Mouse (Mus musculus) liver (tissue): ENCODE results near the gene Tmem30b.
"Not testable (repeated sequence)": the region's sequence is repeated elsewhere in the genome, so short reads cannot be mapped to it uniquely, and the experiment has no call there.

ENCODE experiments used
- DNase-seq: peaks from one replicate; pipeline ENCODE4 v3.0.0-alpha.2; 2020; ENCODE audit warnings: mixed read lengths

Gene Tmem30b

GRCm38 (mm10) chr12:73558525-73559195 is 12.5 kb upstream of the Tmem30b start:
- DNase-seq, result no peak

GRCm38 (mm10) chr12:73554155-73554554 is 8.0 kb upstream of the Tmem30b start:
- DNase-seq, result peak; percentile 53

GRCm38 (mm10) chr12:73548259-73548658 is 2.1 kb upstream of the Tmem30b start:
- no peak for DNase-seq

- peak; percentile 40 for DNase-seq
These were observed 1.5 kb upstream of the Tmem30b start for GRCm38 (mm10) chr12:73547646-73548045.

GRCm38 (mm10) chr12:73545672-73546085 is 513 bp downstream of the Tmem30b start:
- DNase-seq, result peak; percentile 30

GRCm38 (mm10) chr12:73544736-73545671 is 1.2 kb downstream of the Tmem30b start:
- no peak for DNase-seq

GRCm38 (mm10) chr12:73543191-73543590 is 3.0 kb downstream of the Tmem30b start:
- no peak for DNase-seq

GRCm38 (mm10) chr12:73540402-73540801 is 5.8 kb downstream of the Tmem30b start:
- DNase-seq, result no peak

- no peak for DNase-seq
These were observed 7.0 kb downstream of the Tmem30b start for GRCm38 (mm10) chr12:73539151-73539550.

GRCm38 (mm10) chr12:73538139-73538508 is 8.1 kb downstream of the Tmem30b start:
- DNase-seq, result not testable (repeated sequence)

GRCm38 (mm10) chr12:73537499-73538138 is 8.6 kb downstream of the Tmem30b start:
- peak; percentile 56 for DNase-seq

GRCm38 (mm10) chr12:73534591-73534990 is 11.6 kb downstream of the Tmem30b start:
- peak; percentile 51 for DNase-seq

GRCm38 (mm10) chr12:73531889-73532479 is 14.2 kb downstream of the Tmem30b start:
- DNase-seq, result no peak

GRCm38 (mm10) chr12:73529590-73529989 is 16.6 kb downstream of the Tmem30b start:
- no peak for DNase-seq

GRCm38 (mm10) chr12:73529131-73529530 is 17.1 kb downstream of the Tmem30b start:
- no peak for DNase-seq

- DNase-seq, result not testable (repeated sequence)
These were observed 18.1 kb downstream of the Tmem30b start for GRCm38 (mm10) chr12:73528142-73528541.

- DNase-seq, result no peak
These were observed 20.8 kb downstream of the Tmem30b start for GRCm38 (mm10) chr12:73525254-73525885.

GRCm38 (mm10) chr12:73523066-73523465 is 23.1 kb downstream of the Tmem30b start:
- DNase-seq, result no peak

GRCm38 (mm10) chr12:73521944-73522343 is 24.2 kb downstream of the Tmem30b start:
- no peak for DNase-seq

GRCm38 (mm10) chr12:73521238-73521841 is 24.9 kb downstream of the Tmem30b start:
- DNase-seq, result no peak

- DNase-seq, result no peak
These were observed 28.4 kb downstream of the Tmem30b start for GRCm38 (mm10) chr12:73517768-73518167.
